ENCODE assay signal across 24 mouse cellular contexts in the genomic region with DNA sequence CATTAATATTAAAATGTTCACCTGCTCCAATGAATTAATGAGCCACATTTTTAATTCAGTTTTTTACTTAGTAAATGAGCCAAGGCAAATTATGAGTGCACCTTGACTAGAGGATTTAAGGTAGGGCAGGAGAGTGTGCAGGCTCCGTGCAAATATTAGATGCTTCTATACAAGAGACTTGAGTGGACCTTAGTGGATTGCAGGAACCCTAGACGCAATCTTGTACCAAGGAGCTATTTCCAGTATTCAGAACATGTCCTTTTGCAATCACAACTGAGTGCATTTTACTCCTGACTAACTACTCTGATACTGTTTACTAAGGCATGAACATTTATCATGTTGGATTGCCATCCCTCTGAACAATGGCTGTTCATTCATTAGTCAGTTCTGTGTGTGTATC. TPM values are rescaled to one million over a fixed set of nuclear protein-coding genes. Genes with fewer than 3 reads are reported as not detected.
DNase-seq lines count a peak whose midpoint lies in the region; ATAC-seq and TF ChIP-seq lines count a peak whose summit lies in the region.
"Had no signal": no experiment of that assay in that cellular context is flagged by ENCODE, and none has a peak within 500 bp of the region (broad histone marks: within the 10 kb centered on the region; RNA-seq: fewer than 3 reads in every experiment).

No protein-coding gene starts in this region.

- WGBS in lung, embryonic 15.5 days, result 25% methylated on average over 2 of the region's 2 CpGs
- WGBS in lung, postnatal 0 days, result 30% methylated on average over 2 of the region's 2 CpGs

- no peaks in the 10 kb centered on the region for H3K9me3 ChIP-seq in lung, embryonic 15.5 days
- H3K9me3 ChIP-seq in lung, postnatal 0 days (ENCODE audit: low read length), result no peaks in the 10 kb centered on the region
- H3K9me3 ChIP-seq: embryonic facial prominence, embryonic 13.5 days; embryonic facial prominence, embryonic 15.5 days; forebrain, embryonic 10.5 days; forebrain, embryonic 12.5 days had no signal

- H3K27ac ChIP-seq in lung, embryonic 15.5 days, result peak overlapping the region; percentile 29; the same call in 1 of the 2 replicates
- H3K27ac ChIP-seq in lung, postnatal 0 days (ENCODE audit: low read length), result no peak overlapping the region
- H3K27ac ChIP-seq: embryonic facial prominence, embryonic 13.5 days; embryonic facial prominence, embryonic 15.5 days; forebrain, embryonic 10.5 days; forebrain, embryonic 12.5 days had no signal

- no peak overlapping the region for H3K9ac ChIP-seq in lung, embryonic 15.5 days
- H3K9ac ChIP-seq in lung, postnatal 0 days (replicated peaks; ENCODE audit: low read depth), result no peak overlapping the region
- H3K9ac ChIP-seq: embryonic facial prominence, embryonic 13.5 days; embryonic facial prominence, embryonic 15.5 days; forebrain, embryonic 12.5 days had no signal

- H3K4me2 ChIP-seq in lung, embryonic 15.5 days, result no peak overlapping the region
- no peak overlapping the region for H3K4me2 ChIP-seq in lung, postnatal 0 days (replicated peaks; ENCODE audit: low read depth, low read length)
- H3K4me2 ChIP-seq: embryonic facial prominence, embryonic 13.5 days; embryonic facial prominence, embryonic 15.5 days; forebrain, embryonic 12.5 days had no signal

- no peak overlapping the region for H3K4me3 ChIP-seq in lung, embryonic 15.5 days
- H3K4me3 ChIP-seq in lung, postnatal 0 days (ENCODE audit: low read depth, low read length), result no peak overlapping the region
- H3K4me3 ChIP-seq: embryonic facial prominence, embryonic 13.5 days; embryonic facial prominence, embryonic 15.5 days; erythroblast, embryonic 14.5 days; forebrain, embryonic 10.5 days; forebrain, embryonic 12.5 days had no signal

- TF ChIP-seq CTCF in lung, postnatal 0 days (IDR thresholded peaks at IDR 0.05), result no peak

- DNase-seq in lung, postnatal 4 days, result no peak
- peak; percentile 82 for DNase-seq in lung, postnatal 0 days (ENCODE audit: low spot score)
- DNase-seq in lung, postnatal 14 days, result no peak
- DNase-seq: adrenal gland, adult 2 months; adrenal gland, postnatal 10 days; adrenal gland, postnatal 25 days; cerebellum, adult 11 months; cerebellum, adult 18-20 months; cerebellum, adult 8-10 months; cerebellum, adult 9-11 months; cerebellum, postnatal 14 days; cerebellum, postnatal 36 days; embryo, embryonic 11 days had no signal

- peak; percentile 94 for TF ChIP-seq EP300 in lung, postnatal 0 days (IDR thresholded peaks at IDR 0.05)

- no peak for ATAC-seq in lung, embryonic 15.5 days (ENCODE audit: borderline replicate concordance, extremely low read depth, low FRiP score, low TSS enrichment)
- ATAC-seq in lung, postnatal 0 days, result peak; percentile 76
- ATAC-seq: forebrain, embryonic 14.5 days; forebrain, embryonic 16.5 days had no signal

- no peaks in the 10 kb centered on the region for H3K27me3 ChIP-seq in lung, embryonic 15.5 days
- H3K27me3 ChIP-seq in lung, postnatal 0 days (replicated peaks; ENCODE audit: insufficient read depth, low read length), result no peaks in the 10 kb centered on the region
- H3K27me3 ChIP-seq: embryonic facial prominence, embryonic 13.5 days; embryonic facial prominence, embryonic 15.5 days; forebrain, embryonic 12.5 days had no signal

- H3K4me1 ChIP-seq in lung, embryonic 15.5 days, result peaks cover 15% of the 10 kb centered on the region
- peaks cover 19% of the 10 kb centered on the region for H3K4me1 ChIP-seq in lung, postnatal 0 days (ENCODE audit: insufficient read depth, low read depth, low read length)
- H3K4me1 ChIP-seq: forebrain, embryonic 12.5 days had no signal

- H3K36me3 ChIP-seq in lung, embryonic 15.5 days, result peaks cover 24% of the 10 kb centered on the region
- H3K36me3 ChIP-seq in lung, postnatal 0 days (ENCODE audit: insufficient read depth, low read length), result peaks cover 19% of the 10 kb centered on the region

RNA-seq across cellular contexts. Expression of a gene that starts 10.2 kb away (rescaled TPM):
- 0.15 TPM in 1 of 2 replicates, not detected in the other for polyA plus RNA-seq in lung, embryonic 15.5 days (2015; fragmentation: Nextera tagmentation; extraction: Ambion mirVana)
- 0.05 and 0.12 TPM in 2 replicates for polyA plus RNA-seq in lung, postnatal 0 days (2015; fragmentation: Nextera tagmentation; extraction: Ambion mirVana)
- polyA plus RNA-seq: adrenal gland, adult 2 months; brain, embryonic 14.5 days; C2C12; embryonic facial prominence, embryonic 11.5 days; embryonic facial prominence, embryonic 13.5 days; erythroblast, embryonic 14.5 days; forebrain, embryonic 10.5 days; forebrain, embryonic 12.5 days; forebrain, embryonic 14.5 days; forebrain, embryonic 16.5 days had no signal

RNA-seq across cellular contexts. Expression of a gene that starts 19.9 kb away (rescaled TPM):
- polyA plus RNA-seq in lung, embryonic 15.5 days (2015; fragmentation: Nextera tagmentation; extraction: Ambion mirVana), result 73.0 and 77.3 TPM in 2 replicates
- 138 and 159 TPM in 2 replicates for polyA plus RNA-seq in lung, postnatal 0 days (2015; fragmentation: Nextera tagmentation; extraction: Ambion mirVana)
